Mouse (Mus musculus) liver, embryonic 15.5 days (tissue): ENCODE results near the gene Gda. TPM values are rescaled to one million over a fixed set of nuclear protein-coding genes. Genes with fewer than 3 reads are reported as not detected.

Experiments
- ATAC-seq: fragments of 200-750 bp; cut with Nextera tagmentation; 2 replicates; pipeline ENCODE4 v1.8.0; 2017; ENCODE audit warnings: moderate number of reproducible peaks, mild to moderate bottlenecking, moderate library complexity; ENCODE audit not compliant: insufficient read depth
- H3K27ac ChIP-seq: fragments of 300-500 bp; sonication (generic); replicated peaks from 2 replicates; pipeline ENCODE4 v1.5.1; 2015; ENCODE audit warnings: mild to moderate bottlenecking, inconsistent platforms
- H3K27me3 ChIP-seq: fragments of 300-500 bp; sonication (generic); 2 replicates; pipeline ENCODE4 v1.6.1; 2015; ENCODE audit warnings: mild to moderate bottlenecking, inconsistent platforms
- H3K36me3 ChIP-seq: fragments of 300-500 bp; sonication (generic); replicated peaks from 2 replicates; pipeline ENCODE4 v1.6.1; 2015; ENCODE audit warnings: moderate library complexity, mild to moderate bottlenecking, inconsistent platforms
- H3K4me1 ChIP-seq: fragments of 300-500 bp; sonication (generic); replicated peaks from 2 replicates; pipeline ENCODE4 v1.6.1; 2015; ENCODE audit warnings: inconsistent platforms
- H3K4me2 ChIP-seq: fragments of 300-500 bp; sonication (generic); 2 replicates; pipeline ENCODE4 v1.6.1; 2015; ENCODE audit warnings: moderate library complexity, mild to moderate bottlenecking, inconsistent platforms
- H3K4me3 ChIP-seq: fragments of 300-500 bp; sonication (generic); replicated peaks from 2 replicates; pipeline ENCODE4 v1.5.1; 2015; ENCODE audit warnings: mild to moderate bottlenecking, inconsistent platforms
- H3K9ac ChIP-seq: fragments of 300-500 bp; sonication (generic); 2 replicates; pipeline ENCODE4 v1.6.1; 2015; ENCODE audit warnings: moderate library complexity, mild to moderate bottlenecking, inconsistent platforms
- H3K9me3 ChIP-seq: fragments of 300-500 bp; sonication (generic); replicated peaks from 2 replicates; pipeline ENCODE4 v1.6.1; 2016; ENCODE audit warnings: inconsistent platforms
- WGBS: fragments of 180-500 bp; shearing (Covaris S2); methylation state at CpG from one replicate; pipeline ENCODE4 v1.1.7; 2015; ENCODE audit warnings: mixed read lengths; ENCODE audit not compliant: insufficient replicate concordance; 5-methylcytosine and 5-hydroxymethylcytosine counted together
- polyA plus RNA-seq: library from polyadenylated mRNA; unstranded; fragments of >200 nt; fragmentation: Nextera tagmentation; extraction: Ambion mirVana; gene quantifications from 2 replicates; pipeline ENCODE4 v1.2.1, GENCODE M21; 2015

The Gda gene
- polyA plus RNA-seq, 1 experiment from 2014 or later, result 2.3 TPM

GRCm38 (mm10) chr19:21440841-21441240 is 32.4 kb downstream of the Gda start:
- no peak overlapping the region for H3K27ac ChIP-seq
- 35% methylated on average over 6 of the region's 6 CpGs for WGBS

GRCm38 (mm10) chr19:21439141-21439737 is 34.0 kb downstream of the Gda start:
- H3K4me2 ChIP-seq, result no peak overlapping the region
- no peak overlapping the region for H3K27ac ChIP-seq
- H3K36me3 ChIP-seq, result no peaks in the 10 kb centered on the region
- H3K9me3 ChIP-seq, result no peaks in the 10 kb centered on the region
- H3K9ac ChIP-seq, result no peak overlapping the region
- 33% methylated on average over 3 of the region's 3 CpGs for WGBS
- no peaks in the 10 kb centered on the region for H3K27me3 ChIP-seq
- H3K4me1 ChIP-seq, result 0 out of 2 replicates have a peak, but pooled peaks cover 3% of the 10 kb centered on the region
- H3K4me3 ChIP-seq, result no peak overlapping the region
- ATAC-seq, result no peak

More at GRCm38 (mm10) chr19:21440841-21441240, 32.4 kb downstream of the Gda start:
- Histone ChIP-seq H3K4me1 (0 out of 2 replicates have a peak, but pooled peaks cover 3% of the 10 kb centered on the region), H3K9ac (no peak overlapping the region), H3K4me2 (no peak overlapping the region), H3K4me3 (no peak overlapping the region), H3K27me3 (no peaks in the 10 kb centered on the region), H3K9me3 (no peaks in the 10 kb centered on the region), H3K36me3 (no peaks in the 10 kb centered on the region)
- ATAC-seq, result no peak

DNA sequence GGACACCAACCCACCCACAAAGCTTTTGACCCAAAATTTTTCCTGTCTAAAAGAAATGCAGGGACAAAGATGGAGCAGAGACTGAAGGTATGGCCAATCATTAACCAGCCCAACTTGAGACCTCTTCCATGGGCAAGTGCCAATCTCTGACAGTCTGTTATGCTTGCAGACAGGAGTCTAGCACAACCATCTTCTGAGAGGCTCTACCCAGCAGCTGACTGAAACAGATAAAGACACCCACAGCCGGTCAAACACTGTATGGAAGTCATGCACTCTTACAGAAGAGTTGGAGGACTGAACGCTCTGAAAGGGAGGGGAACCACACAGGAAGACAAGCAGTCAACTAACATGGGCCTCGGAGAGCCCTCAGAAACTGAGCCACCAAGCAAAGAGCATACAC is 36.7 kb downstream of the Gda start:
- Histone ChIP-seq H3K9me3 (no peaks in the 10 kb centered on the region), H3K27me3 (no peaks in the 10 kb centered on the region), H3K9ac (no peak overlapping the region), H3K4me2 (no peak overlapping the region), H3K36me3 (no peaks in the 10 kb centered on the region), H3K4me1 (0 out of 2 replicates have a peak, but pooled peaks cover 3% of the 10 kb centered on the region), H3K4me3 (no peak overlapping the region), H3K27ac (no peak overlapping the region)
- WGBS, result 28% methylated on average over 3 of the region's 3 CpGs
- ATAC-seq, result peak; percentile 58

DNA sequence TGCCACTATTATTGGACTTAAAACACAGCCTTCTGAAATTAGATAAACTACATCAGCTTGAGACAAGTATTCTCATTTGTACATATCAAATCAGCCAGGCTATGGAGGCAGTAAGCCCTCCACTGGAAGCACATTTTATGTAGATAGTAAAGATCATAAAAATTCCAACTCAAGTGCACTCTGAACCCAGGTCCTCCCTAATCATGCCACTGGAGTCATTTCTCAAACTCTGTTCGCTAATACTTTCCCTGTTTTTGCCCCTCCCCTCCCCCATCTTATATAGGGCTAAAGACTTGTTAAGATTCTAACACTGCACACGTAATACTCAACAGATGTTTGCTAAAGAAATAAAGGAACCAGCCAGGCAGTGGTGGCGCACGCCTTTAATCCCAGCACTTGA is 39.9 kb downstream of the Gda start:
- ATAC-seq, result no peak
- no peaks in the 10 kb centered on the region for H3K9me3 ChIP-seq
- WGBS, result 65% methylated on average over 4 of the region's 4 CpGs

DNA sequence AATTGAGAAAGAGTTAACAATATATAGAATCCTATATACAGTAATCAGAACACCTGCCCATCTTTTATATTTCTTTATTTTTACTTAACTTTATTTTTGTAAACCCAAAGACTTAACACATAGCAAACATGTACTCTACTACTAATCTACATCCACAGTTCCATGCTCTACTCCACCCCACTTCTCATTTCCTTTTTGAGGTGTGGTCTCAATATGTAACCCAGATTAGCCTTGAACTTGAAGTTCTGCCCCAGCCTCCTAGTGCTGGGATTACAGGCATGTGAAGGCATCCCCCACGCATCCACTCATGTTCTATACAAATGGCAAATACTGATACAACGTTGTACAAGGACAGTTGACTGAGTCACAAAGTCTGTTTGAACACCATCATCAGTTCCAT is 40.4 kb downstream of the Gda start:
- WGBS, result 47% methylated on average over 2 of the region's 2 CpGs
- no peaks in the 10 kb centered on the region for H3K36me3 ChIP-seq
- H3K9me3 ChIP-seq, result no peaks in the 10 kb centered on the region
- H3K4me2 ChIP-seq, result no peak overlapping the region
- H3K9ac ChIP-seq, result no peak overlapping the region
- H3K27me3 ChIP-seq, result no peaks in the 10 kb centered on the region
- H3K4me1 ChIP-seq, result 0 out of 2 replicates have a peak, but pooled peaks cover 2% of the 10 kb centered on the region
- H3K4me3 ChIP-seq, result no peak overlapping the region
- 0 out of 2 replicates have a peak, but pooled peaks have one; percentile 15 for ATAC-seq
- H3K27ac ChIP-seq, result no peak overlapping the region

More for the DNA sequence above, 39.9 kb downstream of the Gda start:
- H3K36me3 ChIP-seq, result no peaks in the 10 kb centered on the region
- H3K4me3 ChIP-seq, result no peak overlapping the region
- no peak overlapping the region for H3K9ac ChIP-seq
- no peaks in the 10 kb centered on the region for H3K27me3 ChIP-seq
- no peak overlapping the region for H3K27ac ChIP-seq
- 0 out of 2 replicates have a peak, but pooled peaks cover 3% of the 10 kb centered on the region for H3K4me1 ChIP-seq
- H3K4me2 ChIP-seq, result no peak overlapping the region

DNA sequence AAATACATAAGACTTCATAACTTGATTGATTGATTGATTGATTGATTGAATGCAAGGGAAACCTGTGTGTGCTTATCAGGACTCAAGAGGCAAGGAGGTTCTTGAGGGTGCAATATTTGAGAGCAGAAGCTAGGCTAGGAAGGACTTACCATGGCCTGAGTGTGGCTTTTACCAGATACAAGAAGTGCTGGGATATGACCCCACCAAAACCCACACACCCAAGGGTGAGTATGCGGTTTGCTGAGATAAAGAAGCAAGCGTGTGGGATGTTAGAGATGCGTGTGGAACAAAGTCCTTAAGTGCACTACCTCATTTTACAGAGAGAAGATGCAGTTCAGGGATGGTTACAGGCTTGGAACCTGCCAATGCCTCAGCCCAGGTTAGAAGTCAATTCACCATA is 41.0 kb downstream of the Gda start:
- no peaks in the 10 kb centered on the region for H3K4me1 ChIP-seq
- no peak overlapping the region for H3K4me2 ChIP-seq
- no peaks in the 10 kb centered on the region for H3K36me3 ChIP-seq
- no peak overlapping the region for H3K9ac ChIP-seq
- peak; percentile 52; the same call in 1 of the 2 replicates for ATAC-seq
- H3K27me3 ChIP-seq, result no peaks in the 10 kb centered on the region
- no peaks in the 10 kb centered on the region for H3K9me3 ChIP-seq
- H3K4me3 ChIP-seq, result no peak overlapping the region
- H3K27ac ChIP-seq, result no peak overlapping the region
- WGBS, result 45% methylated on average over 3 of the region's 3 CpGs

- Histone ChIP-seq H3K4me2 (no peak overlapping the region), H3K27me3 (no peaks in the 10 kb centered on the region), H3K36me3 (no peaks in the 10 kb centered on the region), H3K4me1 (no peaks in the 10 kb centered on the region), H3K27ac (no peak overlapping the region), H3K4me3 (no peak overlapping the region), H3K9me3 (no peaks in the 10 kb centered on the region), H3K9ac (no peak overlapping the region)
- no peak for ATAC-seq
- WGBS, result 69% methylated on average over 4 of the region's 4 CpGs
Measured at GRCm38 (mm10) chr19:21425391-21425790, 47.9 kb downstream of the Gda start.

GRCm38 (mm10) chr19:21423731-21424130 is 49.5 kb downstream of the Gda start:
- Histone ChIP-seq H3K36me3 (no peaks in the 10 kb centered on the region), H3K27ac (no peak overlapping the region), H3K9ac (no peak overlapping the region), H3K4me2 (no peak overlapping the region), H3K4me1 (no peaks in the 10 kb centered on the region), H3K4me3 (no peak overlapping the region), H3K9me3 (no peaks in the 10 kb centered on the region), H3K27me3 (no peaks in the 10 kb centered on the region)
- WGBS, result 39% methylated on average over 7 of the region's 7 CpGs
- peak; percentile 49 for ATAC-seq

GRCm38 (mm10) chr19:21418418-21418817 is 54.8 kb downstream of the Gda start:
- Histone ChIP-seq H3K27ac (no peak overlapping the region), H3K36me3 (no peaks in the 10 kb centered on the region), H3K27me3 (no peaks in the 10 kb centered on the region), H3K4me2 (no peak overlapping the region), H3K9me3 (no peaks in the 10 kb centered on the region), H3K4me1 (no peaks in the 10 kb centered on the region), H3K4me3 (no peak overlapping the region), H3K9ac (no peak overlapping the region)
- ATAC-seq, result no peak
- WGBS, result 58% methylated on average over 5 of the region's 5 CpGs

- Histone ChIP-seq H3K9ac (no peak overlapping the region), H3K27me3 (no peaks in the 10 kb centered on the region), H3K4me1 (no peaks in the 10 kb centered on the region), H3K4me2 (no peak overlapping the region), H3K36me3 (no peaks in the 10 kb centered on the region), H3K9me3 (no peaks in the 10 kb centered on the region), H3K27ac (no peak overlapping the region), H3K4me3 (no peak overlapping the region)
- ATAC-seq, result no peak
- WGBS, result 55% methylated on average over 3 of the region's 3 CpGs
Measured at GRCm38 (mm10) chr19:21415377-21415776, 57.9 kb downstream of the Gda start.

DNA sequence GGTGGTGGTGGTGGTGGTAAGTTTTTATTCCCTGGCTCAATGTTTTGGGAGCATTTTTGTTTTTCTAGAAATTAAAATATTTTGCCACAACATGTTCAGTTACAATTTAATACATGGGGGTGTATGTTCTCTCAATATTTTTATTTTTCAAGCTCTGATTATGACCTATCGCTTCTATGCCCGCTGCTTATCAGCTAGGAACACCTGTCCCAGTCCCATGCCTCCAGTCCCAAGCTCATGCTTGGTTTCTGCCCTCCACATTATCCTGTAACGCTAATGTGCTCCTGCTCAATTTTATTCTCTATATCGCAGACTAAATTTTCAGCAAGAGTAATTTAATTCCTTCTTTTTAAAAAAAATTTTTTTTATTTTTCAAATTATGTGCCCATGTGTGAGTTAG is 64.1 kb downstream of the Gda start:
- Histone ChIP-seq H3K9ac (no peak overlapping the region), H3K27me3 (no peaks in the 10 kb centered on the region), H3K9me3 (no peaks in the 10 kb centered on the region), H3K27ac (no peak overlapping the region), H3K4me3 (no peak overlapping the region), H3K4me2 (no peak overlapping the region), H3K4me1 (peaks cover 4% of the 10 kb centered on the region; the same call in 1 of the 2 replicates), H3K36me3 (no peaks in the 10 kb centered on the region)
- 42% methylated on average over 4 of the region's 4 CpGs for WGBS
- peak; percentile 71; the same call in 1 of the 2 replicates for ATAC-seq

- H3K9ac ChIP-seq, result no peak overlapping the region
- peaks cover 4% of the 10 kb centered on the region; the same call in 1 of the 2 replicates for H3K4me1 ChIP-seq
- no peak overlapping the region for H3K4me3 ChIP-seq
- ATAC-seq, result peak; percentile 80
- no peaks in the 10 kb centered on the region for H3K27me3 ChIP-seq
- H3K27ac ChIP-seq, result no peak overlapping the region
- no peaks in the 10 kb centered on the region for H3K36me3 ChIP-seq
- 28% methylated on average over 1 of the region's 1 CpGs for WGBS
- H3K9me3 ChIP-seq, result no peaks in the 10 kb centered on the region
- H3K4me2 ChIP-seq, result no peak overlapping the region
Measured at GRCm38 (mm10) chr19:21407363-21407762, 65.9 kb downstream of the Gda start.
